Mouse (Mus musculus) large intestine, adult 2 months (tissue): ENCODE measurements around the gene Miip. TPM values are rescaled to one million over a fixed set of nuclear protein-coding genes. Genes with fewer than 3 reads are reported as not detected.

ENCODE experiments used
- polyA plus RNA-seq: library from polyadenylated mRNA; depleted of rRNA; stranded (reverse); fragments of >200 nt; gene quantifications from 2 replicates; pipeline ENCODE4 v1.2.3, GENCODE M21; 2012; rRNA removed

The Miip gene
- polyA plus RNA-seq, 1 experiment = 53.3 TPM

Other genes with a start within 250 kb of the Miip start
- 0.05 TPM in 1 of 2 replicates, not detected in the other for gene Zfp979, start 226.3 kb downstream of the Miip start, polyA plus RNA-seq
- gene Zfp534, start 166.3 kb downstream of the Miip start, polyA plus RNA-seq = not detected in 2 replicates
- 0.70 and 0.71 TPM in 2 replicates for gene Zfp984, start 59.0 kb downstream of the Miip start, polyA plus RNA-seq
- 0.84 and 0.89 TPM in 2 replicates for gene Zfp933, start 20.4 kb downstream of the Miip start, polyA plus RNA-seq
- gene Fv1, start 163 bp upstream of the Miip start, polyA plus RNA-seq = 1.4 and 2.1 TPM in 2 replicates
- gene Mfn2, start 35.9 kb upstream of the Miip start, polyA plus RNA-seq = 51.7 and 75.1 TPM in 2 replicates
- gene Plod1, start 68.0 kb upstream of the Miip start, polyA plus RNA-seq = 15.5 and 18.3 TPM in 2 replicates
- 83.1 and 111 TPM in 2 replicates for gene 2510039O18Rik, start 72.1 kb upstream of the Miip start, polyA plus RNA-seq
- not detected in 2 replicates for gene Nppb, start 117.0 kb upstream of the Miip start, polyA plus RNA-seq
- gene Nppa, start 131.9 kb upstream of the Miip start, polyA plus RNA-seq = 0.22 TPM in 1 of 2 replicates, not detected in the other
- gene Clcn6, start 170.0 kb upstream of the Miip start, polyA plus RNA-seq = 2.4 and 3.2 TPM in 2 replicates
- 7.2 and 12.1 TPM in 2 replicates for gene Mthfr, start 170.3 kb upstream of the Miip start, polyA plus RNA-seq
- 13.3 and 15.4 TPM in 2 replicates for gene Agtrap, start 219.2 kb upstream of the Miip start, polyA plus RNA-seq